Mouse (Mus musculus) hindbrain, embryonic 14.5 days (tissue): ENCODE measurements around the gene Colgalt2. TPM values are rescaled to one million over a fixed set of nuclear protein-coding genes. Genes with fewer than 3 reads are reported as not detected.

Experiments
- ATAC-seq: fragments of 200-750 bp; cut with Nextera tagmentation; 2 replicates; pipeline ENCODE4 v1.8.0; 2017; ENCODE audit warnings: moderate number of reproducible peaks, mild to moderate bottlenecking, moderate TSS enrichment, moderate library complexity; ENCODE audit not compliant: low FRiP score
- DNase-seq: peaks from one replicate; pipeline ENCODE4 v3.0.0-alpha.2; 2015; ENCODE audit warnings: low spot score
- H3K27ac ChIP-seq: fragments of 300-500 bp; sonication (generic); 2 replicates; pipeline ENCODE4 v1.5.1; 2014; ENCODE audit warnings: mild to moderate bottlenecking, moderate library complexity
- H3K27me3 ChIP-seq: fragments of 300-500 bp; sonication (generic); 2 replicates; pipeline ENCODE4 v1.6.1; 2014; ENCODE audit warnings: mild to moderate bottlenecking, low read length, mixed read lengths; ENCODE audit not compliant: control insufficient read depth, insufficient read depth
- H3K36me3 ChIP-seq: fragments of 300-500 bp; sonication (generic); replicated peaks from 2 replicates; pipeline ENCODE4 v1.6.1; 2014; ENCODE audit not compliant: control insufficient read depth, insufficient read depth
- H3K4me1 ChIP-seq: fragments of 300-500 bp; sonication (generic); replicated peaks from 2 replicates; pipeline ENCODE4 v1.6.1; 2014; ENCODE audit warnings: antibody characterized with exemption, low read length, mixed read lengths; ENCODE audit not compliant: control insufficient read depth, insufficient read depth
- H3K4me2 ChIP-seq: fragments of 300-500 bp; sonication (generic); replicated peaks from 2 replicates; pipeline ENCODE4 v1.6.1; 2014; ENCODE audit warnings: mild to moderate bottlenecking, moderate library complexity
- H3K4me3 ChIP-seq: fragments of 300-500 bp; sonication (generic); replicated peaks from 2 replicates; pipeline ENCODE4 v1.5.1; 2014; ENCODE audit warnings: mild to moderate bottlenecking, low read length
- H3K9ac ChIP-seq: fragments of 300-500 bp; sonication (generic); 2 replicates; pipeline ENCODE4 v1.6.1; 2014
- H3K9me3 ChIP-seq: fragments of 300-500 bp; sonication (generic); 2 replicates; pipeline ENCODE4 v1.6.1; 2016; ENCODE audit warnings: low read length; ENCODE audit not compliant: control insufficient read depth
- WGBS: fragments of 180-500 bp; shearing (Covaris S2); extraction: QIAGEN DNeasy Blood & Tissue Kit; methylation state at CpG from one replicate; pipeline ENCODE4 v1.1.7; 2014; 5-methylcytosine and 5-hydroxymethylcytosine counted together
- polyA plus RNA-seq: library from polyadenylated mRNA; unstranded; fragments of >200 nt; fragmentation: Nextera tagmentation; extraction: Ambion mirVana; gene quantifications from 2 replicates; pipeline ENCODE4 v1.2.1, GENCODE M21; 2014

Gene Colgalt2
- polyA plus RNA-seq, 1 experiment from 2014 or later: 3.4 TPM

DNA sequence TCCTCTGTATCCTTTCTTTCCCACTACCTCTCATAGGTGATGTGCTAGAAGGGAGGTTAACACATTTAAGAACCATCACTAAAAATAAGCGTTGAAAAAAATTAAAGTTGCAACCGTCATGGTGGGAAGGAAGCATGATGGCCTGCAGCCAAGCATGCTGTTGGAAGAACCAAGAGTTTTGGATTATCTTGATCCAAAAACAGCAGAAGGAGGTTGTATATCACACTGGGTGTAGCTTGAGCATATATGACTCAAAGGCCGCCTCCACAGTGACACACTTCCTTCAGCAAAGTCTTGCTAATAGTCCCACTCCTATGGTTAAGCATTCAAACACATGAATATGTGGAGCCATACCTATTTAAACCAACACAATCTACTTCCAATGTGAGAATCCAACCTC lies 5.5 kb upstream of the Colgalt2 start:
- DNase-seq (no peak), ATAC-seq (no peak)
- H3K9me3 ChIP-seq: peaks cover 6% of the 10 kb centered on the region; the same call in 1 of the 2 replicates
- H3K4me3 ChIP-seq: no peak overlapping the region
- H3K9ac ChIP-seq: no peak overlapping the region
- WGBS: 94% methylated on average over 3 of the region's 3 CpGs
- no peak overlapping the region for H3K27ac ChIP-seq
- H3K27me3 ChIP-seq: peaks cover 4% of the 10 kb centered on the region; the same call in 1 of the 2 replicates
- H3K4me1 ChIP-seq: no peaks in the 10 kb centered on the region
- no peaks in the 10 kb centered on the region for H3K36me3 ChIP-seq
- no peak overlapping the region for H3K4me2 ChIP-seq

DNA sequence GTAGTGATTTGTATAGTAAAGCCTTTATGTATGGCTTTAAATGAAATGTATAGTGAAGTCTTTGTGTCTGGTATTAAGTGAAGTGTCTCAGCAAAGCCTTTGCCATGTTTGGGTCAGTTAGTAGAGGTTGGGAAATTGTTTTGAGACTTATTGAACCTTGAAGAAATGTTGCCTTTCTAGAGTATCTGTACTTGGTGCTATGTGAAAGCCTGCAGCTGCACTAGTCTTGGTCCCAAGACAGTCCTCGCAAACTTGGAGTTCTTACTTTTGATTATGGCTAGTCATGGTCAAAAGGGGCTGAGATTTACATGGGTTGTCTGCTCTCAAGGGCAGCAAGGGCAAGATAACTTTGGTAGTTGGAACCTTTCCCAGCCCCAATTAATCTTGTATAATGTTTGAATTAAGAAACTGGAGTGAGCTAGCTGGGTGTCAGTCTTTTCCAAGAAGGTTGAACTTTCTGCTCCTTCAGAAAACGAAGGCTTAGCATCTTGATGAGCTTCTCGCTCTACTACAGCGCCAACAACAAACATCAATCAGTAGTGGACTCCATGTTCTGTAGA lies 4.6 kb upstream of the Colgalt2 start:
- ATAC-seq: no peak
- Histone ChIP-seq H3K4me2 (no peak overlapping the region), H3K9ac (no peak overlapping the region), H3K9me3 (peaks cover 6% of the 10 kb centered on the region; the same call in 1 of the 2 replicates), H3K36me3 (no peaks in the 10 kb centered on the region), H3K27ac (no peak overlapping the region), H3K4me3 (no peak overlapping the region), H3K27me3 (peaks cover 4% of the 10 kb centered on the region; the same call in 1 of the 2 replicates), H3K4me1 (peaks cover 4% of the 10 kb centered on the region; the same call in 1 of the 2 replicates)
- 83% methylated on average over 4 of the region's 4 CpGs for WGBS
- DNase-seq: no peak

DNA sequence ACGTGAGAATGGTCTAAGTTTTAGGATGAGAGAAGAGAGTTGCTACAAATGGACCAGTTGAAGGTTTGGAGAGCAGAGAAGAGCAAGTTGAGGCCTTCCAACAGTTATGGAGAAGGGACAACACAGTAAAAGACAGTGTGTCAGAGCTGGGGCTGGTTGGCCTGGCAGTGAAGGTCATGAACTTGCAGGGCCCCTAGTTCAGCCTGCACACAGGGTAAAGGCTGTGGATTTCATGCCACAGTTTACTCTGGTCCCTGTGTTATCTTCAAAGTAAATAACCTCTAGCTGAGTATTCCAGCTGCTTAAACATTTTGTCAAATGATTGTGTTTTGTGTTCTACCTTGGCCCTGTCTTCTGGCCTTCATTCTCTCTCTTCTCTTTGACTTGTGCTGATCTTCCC lies 922 bp upstream of the Colgalt2 start:
- no peak overlapping the region for H3K4me3 ChIP-seq
- no peaks in the 10 kb centered on the region for H3K36me3 ChIP-seq
- H3K4me2 ChIP-seq: no peak overlapping the region
- ATAC-seq (no peak), DNase-seq (no peak)
- no peak overlapping the region for H3K27ac ChIP-seq
- peaks cover 9% of the 10 kb centered on the region; the same call in 1 of the 2 replicates for H3K27me3 ChIP-seq
- peaks cover 6% of the 10 kb centered on the region; the same call in 1 of the 2 replicates for H3K9me3 ChIP-seq
- peaks cover 9% of the 10 kb centered on the region; the same call in 1 of the 2 replicates for H3K4me1 ChIP-seq
- 78% methylated on average over 1 of the region's 1 CpGs for WGBS
- H3K9ac ChIP-seq: no peak overlapping the region

DNA sequence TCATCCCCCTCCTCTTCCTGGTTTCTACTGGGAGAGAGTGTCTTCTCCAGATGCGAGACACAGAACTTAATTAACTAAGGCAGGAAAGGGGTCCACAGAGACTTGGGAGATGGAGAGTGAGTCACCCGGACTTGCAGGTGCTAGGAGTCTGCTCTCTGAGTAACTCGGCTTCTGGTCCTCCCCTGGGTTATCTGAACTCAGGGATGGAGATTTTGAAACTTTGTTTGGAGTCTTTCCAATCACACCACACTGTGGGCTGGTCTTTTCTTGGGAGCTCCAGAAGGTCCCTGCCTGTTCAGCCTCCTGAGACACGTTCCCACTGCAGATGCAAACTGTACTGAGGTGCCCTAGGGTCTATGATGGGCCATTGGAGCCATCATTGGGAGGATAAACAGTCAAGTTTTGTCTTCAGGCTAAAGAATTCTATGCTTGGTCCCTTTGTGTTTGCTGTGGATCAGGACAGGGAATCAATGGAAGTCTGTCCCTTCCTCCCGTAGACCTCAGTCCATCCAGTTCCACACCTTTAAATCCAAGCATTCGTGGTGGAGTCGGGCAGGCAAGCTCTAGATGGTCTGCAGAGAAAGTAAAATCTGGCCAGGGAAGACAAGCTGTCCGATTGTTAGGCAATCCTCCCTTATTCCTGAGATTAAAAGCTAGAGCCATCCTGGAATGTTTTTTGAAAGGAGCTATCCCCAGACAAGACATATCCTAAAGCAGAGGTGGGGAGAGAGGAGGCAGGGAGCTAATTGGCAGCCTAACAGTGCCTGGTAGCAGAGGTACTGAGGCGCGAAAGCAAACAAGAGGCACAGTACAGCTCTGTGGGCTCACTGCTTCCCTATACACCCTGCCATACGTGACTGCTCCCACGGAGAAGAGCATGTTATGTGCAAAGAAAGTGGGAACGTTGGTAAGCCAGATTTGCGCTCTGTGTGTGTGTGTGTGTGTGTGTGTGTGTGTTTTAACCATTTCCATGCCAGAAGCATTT lies 1.2 kb downstream of the Colgalt2 start:
- DNase-seq (no peak), ATAC-seq (peak; percentile 50; the same call in 1 of the 2 replicates)
- Histone ChIP-seq H3K4me3 (peak overlapping the region; percentile 49), H3K4me2 (peak overlapping the region; percentile 79), H3K27me3 (peaks cover 9% of the 10 kb centered on the region; the same call in 1 of the 2 replicates), H3K36me3 (no peaks in the 10 kb centered on the region), H3K4me1 (peaks cover 9% of the 10 kb centered on the region; the same call in 1 of the 2 replicates), H3K9ac (peak overlapping the region; percentile 56), H3K27ac (no peak overlapping the region), H3K9me3 (peaks cover 5% of the 10 kb centered on the region; the same call in 1 of the 2 replicates)
- WGBS: 18% methylated on average over 14 of the region's 14 CpGs

DNA sequence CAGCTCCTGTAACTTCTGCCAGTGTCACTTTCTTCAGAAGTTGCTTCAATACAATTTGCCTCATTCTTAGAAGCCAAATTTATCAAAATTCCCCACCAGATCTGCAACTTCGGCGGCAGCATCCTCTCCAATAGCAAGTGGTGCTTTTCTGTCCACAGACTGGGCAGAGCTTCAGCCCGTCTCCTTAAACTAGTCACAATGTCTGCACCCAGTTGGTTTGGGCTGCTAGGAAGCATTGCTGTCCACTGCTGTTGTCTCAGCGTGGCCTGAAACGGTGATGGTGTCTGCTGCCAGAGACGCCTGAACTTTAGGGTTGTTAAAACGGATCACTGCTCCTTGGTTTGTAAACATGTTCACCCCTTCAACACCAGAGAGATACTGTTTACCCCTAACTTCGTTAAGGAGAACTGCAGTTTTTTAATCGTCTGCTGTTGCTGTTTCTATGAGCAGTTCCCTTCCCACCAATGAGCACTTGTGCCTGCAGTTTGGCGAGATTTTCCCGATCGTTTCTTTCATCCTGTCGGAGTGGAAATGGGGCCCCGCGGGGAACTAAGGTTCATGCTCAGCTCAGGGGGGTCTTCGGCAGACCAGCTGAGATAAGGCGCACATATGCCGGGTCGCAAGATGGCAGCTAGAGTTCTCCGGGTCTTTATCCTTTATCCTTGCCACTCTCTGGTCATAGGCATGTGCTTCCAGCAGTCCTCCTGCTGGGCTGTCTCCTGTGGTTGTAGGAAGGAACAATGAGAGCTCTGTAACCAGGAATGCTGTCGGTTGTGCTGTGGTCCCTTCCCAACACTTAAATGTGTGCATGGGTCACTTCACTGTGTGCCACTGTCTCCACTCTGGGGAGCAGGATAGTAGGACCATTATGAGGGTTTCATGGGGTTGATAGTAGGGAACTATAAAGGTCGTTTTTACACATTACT lies 7.7 kb downstream of the Colgalt2 start:
- Histone ChIP-seq H3K36me3 (no peaks in the 10 kb centered on the region), H3K4me2 (peak overlapping the region; percentile 29), H3K9me3 (peaks cover under 1% of the 10 kb centered on the region; the same call in 1 of the 2 replicates), H3K9ac (no peak overlapping the region), H3K4me3 (peak overlapping the region; percentile 2; the same call in 1 of the 2 replicates), H3K27ac (no peak overlapping the region), H3K27me3 (no peaks in the 10 kb centered on the region), H3K4me1 (peaks cover 6% of the 10 kb centered on the region; the same call in 1 of the 2 replicates)
- DNase-seq (no peak), ATAC-seq (no peak)
- 40% methylated on average over 22 of the region's 22 CpGs for WGBS

DNA sequence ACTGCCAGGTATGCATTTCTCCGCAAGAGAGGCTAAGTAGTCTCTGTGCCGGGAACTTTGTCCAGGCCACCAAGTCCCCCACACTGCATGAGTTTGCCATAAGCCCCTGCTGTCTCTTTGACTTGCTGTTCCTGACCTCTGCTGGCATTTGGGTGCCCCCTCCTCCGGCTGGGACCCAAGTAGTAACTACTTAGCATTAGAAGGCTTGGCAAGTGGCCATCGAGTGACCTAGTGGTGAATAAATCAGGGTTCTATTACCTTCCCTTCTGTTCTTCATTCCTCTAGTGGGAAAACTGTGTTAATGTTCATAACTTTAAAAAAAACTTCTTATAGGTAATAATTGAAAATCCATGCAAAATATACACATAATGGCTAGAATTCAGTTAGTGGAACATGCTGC lies 9.7 kb downstream of the Colgalt2 start:
- Histone ChIP-seq H3K4me1 (peaks cover 6% of the 10 kb centered on the region; the same call in 1 of the 2 replicates), H3K9me3 (peaks cover 7% of the 10 kb centered on the region; the same call in 1 of the 2 replicates), H3K36me3 (no peaks in the 10 kb centered on the region), H3K27me3 (no peaks in the 10 kb centered on the region), H3K4me3 (no peak overlapping the region), H3K9ac (no peak overlapping the region), H3K27ac (no peak overlapping the region), H3K4me2 (no peak overlapping the region)
- WGBS: 74% methylated on average over 4 of the region's 4 CpGs
- ATAC-seq: no peak
- DNase-seq: no peak

DNA sequence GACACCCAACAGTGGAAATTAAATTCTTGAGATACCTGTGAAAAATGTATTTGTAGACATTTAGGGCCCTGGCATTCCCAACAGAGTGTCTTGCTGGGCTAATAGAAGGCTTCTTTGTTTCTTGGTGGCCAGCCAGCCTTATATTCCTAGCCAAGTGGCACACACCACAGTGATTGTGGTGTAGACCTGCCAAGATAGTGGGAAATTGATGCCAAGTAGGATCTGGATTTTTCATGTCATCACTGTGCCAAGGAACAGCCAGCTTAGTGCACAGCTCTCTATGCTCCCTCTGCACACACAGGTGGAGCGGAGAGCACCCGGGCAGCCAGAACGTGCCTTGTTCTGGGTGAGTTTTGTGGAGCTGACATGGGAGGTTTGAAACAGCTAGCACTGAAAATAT lies 11.0 kb downstream of the Colgalt2 start:
- no peak overlapping the region for H3K9ac ChIP-seq
- no peaks in the 10 kb centered on the region for H3K36me3 ChIP-seq
- peaks cover 7% of the 10 kb centered on the region; the same call in 1 of the 2 replicates for H3K9me3 ChIP-seq
- WGBS: 85% methylated on average over 3 of the region's 3 CpGs
- DNase-seq: no peak
- no peaks in the 10 kb centered on the region for H3K27me3 ChIP-seq
- H3K4me2 ChIP-seq: no peak overlapping the region
- no peak for ATAC-seq
- H3K4me3 ChIP-seq: no peak overlapping the region
- H3K27ac ChIP-seq: no peak overlapping the region
- peaks cover 6% of the 10 kb centered on the region; the same call in 1 of the 2 replicates for H3K4me1 ChIP-seq

DNA sequence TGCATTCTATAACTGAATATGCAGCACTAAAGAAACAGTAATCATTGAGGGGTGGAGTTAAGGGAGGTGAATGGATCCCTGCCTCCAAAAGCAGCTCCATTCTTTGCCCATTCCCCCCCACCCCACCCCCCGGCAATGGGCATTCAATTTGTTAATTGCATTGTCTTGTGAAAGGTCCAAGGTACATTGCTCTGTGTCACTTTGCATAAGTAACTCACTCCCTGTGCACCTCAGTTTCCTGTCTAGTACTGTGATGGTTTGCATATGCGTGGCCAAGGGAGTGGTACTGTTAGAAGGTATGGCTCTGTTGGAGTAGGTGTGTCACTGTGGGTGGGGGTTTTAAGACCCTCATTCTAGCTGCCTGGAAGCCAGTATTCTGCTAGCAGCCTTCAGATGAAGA lies 13.5 kb downstream of the Colgalt2 start:
- H3K4me2 ChIP-seq: no peak overlapping the region
- ATAC-seq: no peak
- H3K4me1 ChIP-seq: no peaks in the 10 kb centered on the region
- WGBS: 98% methylated on average over 2 of the region's 2 CpGs
- no peak overlapping the region for H3K9ac ChIP-seq
- H3K9me3 ChIP-seq: peaks cover 7% of the 10 kb centered on the region; the same call in 1 of the 2 replicates
- H3K4me3 ChIP-seq: no peak overlapping the region
- H3K27me3 ChIP-seq: no peaks in the 10 kb centered on the region
- no peaks in the 10 kb centered on the region for H3K36me3 ChIP-seq
- DNase-seq: no peak
- no peak overlapping the region for H3K27ac ChIP-seq
